Mouse (Mus musculus): ENCODE measurements around the gene Dhdh. TPM values are rescaled to one million over a fixed set of nuclear protein-coding genes. Genes with fewer than 3 reads are reported as not detected.
"Not testable (repeated sequence)": the region's sequence is repeated elsewhere in the genome, so short reads cannot be mapped to it uniquely, and the experiment has no call there.

Dhdh gene
- polyA plus RNA-seq, 1 experiment from 2014 or later, result 2.9 TPM

DNA sequence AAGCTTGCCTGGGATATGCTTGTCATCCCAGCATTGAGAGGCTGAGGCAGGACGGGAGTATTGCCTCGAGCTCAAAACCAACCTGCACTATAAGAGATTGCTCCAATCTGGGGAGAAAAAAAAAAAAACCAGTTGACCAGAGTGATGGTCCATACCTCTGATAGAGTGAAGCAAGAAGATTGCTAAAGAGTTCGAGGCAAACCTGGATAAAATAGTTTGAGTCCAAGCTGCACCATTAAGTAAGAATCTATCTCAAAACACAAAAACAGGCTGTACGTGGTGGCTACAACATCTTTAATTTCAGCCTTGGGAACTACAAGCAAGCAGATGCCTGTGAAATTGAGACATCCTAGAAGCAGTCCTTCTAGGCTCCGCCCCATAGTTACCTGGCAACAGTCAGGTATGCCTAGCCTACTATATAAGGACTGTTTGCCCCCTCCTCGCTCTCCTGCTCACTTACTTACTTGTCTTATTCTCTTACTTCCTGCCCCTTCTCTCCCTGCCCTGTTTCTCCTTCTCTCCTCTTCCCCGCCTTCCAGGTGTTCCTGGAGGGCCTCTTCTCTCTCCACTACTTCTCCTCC is 21.4 kb downstream of the Dhdh start:
- Histone ChIP-seq H3K27me3 (ENCODE audit: control insufficient read depth, insufficient read depth, low read length) (no peaks in the 10 kb centered on the region), H3K27ac (ENCODE audit: low read depth, low read length) (no peak overlapping the region), H3K4me3 (ENCODE audit: low read depth, low read length) (peak overlapping the region; percentile 93), H3K4me2 (ENCODE audit: low read depth) (peak overlapping the region; percentile 93), H3K4me1 (ENCODE audit: control insufficient read depth, insufficient read depth, low read length) (peaks cover 9% of the 10 kb centered on the region), H3K9ac (ENCODE audit: low read length) (peak overlapping the region; percentile 19; the same call in 1 of the 2 replicates), H3K9me3 (ENCODE audit: control insufficient read depth, low read length) (no peaks in the 10 kb centered on the region), H3K36me3 (ENCODE audit: control insufficient read depth, insufficient read depth, low read length) (peaks cover 3% of the 10 kb centered on the region; the same call in 1 of the 2 replicates)
- DNase-seq (ENCODE audit: low spot score) (no peak), ATAC-seq (ENCODE audit: insufficient read depth, low FRiP score, low TSS enrichment) (peak; percentile 24; the same call in 1 of the 2 replicates)
- WGBS, result 39% methylated on average over 7 of the region's 7 CpGs

DNA sequence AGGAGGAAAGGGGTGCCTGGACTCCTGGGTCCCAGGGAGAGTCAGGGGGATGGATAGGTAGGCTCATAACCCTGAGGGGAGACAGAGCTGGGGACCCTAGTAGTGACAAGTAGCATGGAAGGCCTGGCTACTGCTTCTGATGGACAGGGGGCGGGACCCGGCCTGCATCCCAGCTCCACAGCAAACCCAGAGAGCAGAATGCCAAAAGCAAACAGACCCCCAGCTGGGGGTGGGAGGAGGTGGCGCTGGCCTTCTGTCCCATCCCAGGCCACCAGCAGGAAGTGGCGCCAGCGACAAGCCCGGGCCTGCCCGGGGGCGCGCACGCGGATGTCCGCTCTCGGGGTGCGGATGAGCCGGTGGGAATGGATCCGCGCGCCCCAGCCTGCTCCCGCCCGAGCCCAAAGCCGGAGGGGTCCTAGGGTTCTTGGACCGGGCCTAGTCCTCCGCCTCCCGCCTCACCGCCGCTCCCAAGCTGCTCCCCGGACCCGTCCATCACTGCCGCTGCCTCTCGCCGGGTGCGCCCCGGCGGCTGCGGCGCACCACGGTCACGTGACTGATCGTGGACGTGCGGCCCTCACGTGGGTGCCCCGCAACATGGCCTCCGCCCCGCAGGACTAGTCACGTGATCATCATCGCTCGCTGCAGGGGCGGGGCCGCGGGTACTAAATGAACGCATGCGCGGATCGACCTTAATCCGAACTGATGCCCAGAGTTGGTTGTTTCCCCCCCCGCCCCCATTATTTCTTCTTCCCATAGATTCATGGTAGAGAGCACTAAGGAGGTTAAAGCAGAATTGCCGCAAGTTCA is 22.1 kb downstream of the Dhdh start, which contains the start of gene Bax:
Gene Bax, minus strand, starts transcription at position 616 of the 807 bp plus-strand sequence.
- WGBS, result 0% methylated on average over 50 of the region's 58 CpGs
- DNase-seq (ENCODE audit: low spot score) (peak; percentile 96), ATAC-seq (ENCODE audit: insufficient read depth, low FRiP score, low TSS enrichment) (peak; percentile 65)
- H3K9me3 ChIP-seq (ENCODE audit: control insufficient read depth, low read length), result no peaks in the 10 kb centered on the region
- H3K27ac ChIP-seq (ENCODE audit: low read depth, low read length), result peak within 1 kb of the TSS; percentile 64
- H3K9ac ChIP-seq (ENCODE audit: low read length), result peak within 1 kb of the TSS; percentile 84
- H3K4me3 ChIP-seq (ENCODE audit: low read depth, low read length), result peak within 1 kb of the TSS; percentile 93
- H3K4me2 ChIP-seq (ENCODE audit: low read depth), result peak within 1 kb of the TSS; percentile 93
- peaks cover 9% of the 10 kb centered on the region for H3K4me1 ChIP-seq (ENCODE audit: control insufficient read depth, insufficient read depth, low read length)
- no peaks in the 10 kb centered on the region for H3K27me3 ChIP-seq (ENCODE audit: control insufficient read depth, insufficient read depth, low read length)
- H3K36me3 ChIP-seq (ENCODE audit: control insufficient read depth, insufficient read depth, low read length), result peaks cover 3% of the 10 kb centered on the region; the same call in 1 of the 2 replicates

DNA sequence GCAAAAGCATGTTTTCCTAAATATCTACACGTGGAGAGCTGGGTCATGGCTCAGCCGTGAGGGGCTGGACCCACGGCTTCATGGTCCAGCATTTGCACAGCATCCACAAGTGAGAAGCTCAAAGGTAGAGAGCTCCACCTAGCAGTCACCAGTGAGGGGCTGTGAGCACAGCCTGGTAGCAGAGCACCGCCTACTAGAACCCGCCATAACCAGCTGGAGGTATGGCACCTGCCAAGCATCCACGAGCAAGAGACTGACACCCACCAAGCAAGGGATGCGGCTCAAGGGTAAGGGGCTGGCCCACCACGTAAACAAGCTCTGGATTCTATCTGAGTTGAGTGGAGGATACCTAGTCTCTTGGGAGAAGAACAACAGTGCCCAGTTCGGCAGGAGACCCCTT is 23.1 kb downstream of the Dhdh start:
- 83% methylated on average over 9 of the region's 9 CpGs for WGBS
- DNase-seq (ENCODE audit: low spot score) (no peak), ATAC-seq (ENCODE audit: insufficient read depth, low FRiP score, low TSS enrichment) (no peak)
- Histone ChIP-seq H3K4me3 (ENCODE audit: low read depth, low read length) (peak overlapping the region; percentile 93), H3K27me3 (ENCODE audit: control insufficient read depth, insufficient read depth, low read length) (no peaks in the 10 kb centered on the region), H3K9ac (ENCODE audit: low read length) (peak overlapping the region; percentile 84; the same call in 1 of the 2 replicates), H3K27ac (ENCODE audit: low read depth, low read length) (no peak overlapping the region), H3K9me3 (ENCODE audit: control insufficient read depth, low read length) (no peaks in the 10 kb centered on the region), H3K4me1 (ENCODE audit: control insufficient read depth, insufficient read depth, low read length) (peaks cover 14% of the 10 kb centered on the region), H3K4me2 (ENCODE audit: low read depth) (peak overlapping the region; percentile 93), H3K36me3 (ENCODE audit: control insufficient read depth, insufficient read depth, low read length) (peaks cover 3% of the 10 kb centered on the region; the same call in 1 of the 2 replicates)

DNA sequence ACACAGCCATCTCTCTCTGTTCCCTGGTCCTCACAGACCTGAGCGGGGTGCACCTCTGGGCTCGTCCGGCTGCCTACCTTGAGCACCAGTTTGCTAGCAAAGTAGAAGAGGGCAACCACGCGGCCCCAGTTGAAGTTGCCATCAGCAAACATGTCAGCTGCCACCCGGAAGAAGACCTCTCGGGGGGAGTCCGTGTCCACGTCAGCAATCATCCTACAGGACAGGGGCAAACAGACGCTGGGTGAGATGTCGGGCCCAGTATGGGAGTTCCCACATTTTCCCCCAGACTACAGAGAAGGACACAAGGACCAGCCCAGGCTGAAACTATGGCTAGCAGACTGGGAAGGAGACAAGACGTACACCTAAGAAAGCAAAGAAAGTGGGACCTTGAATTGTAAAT is 23.5 kb downstream of the Dhdh start:
- Histone ChIP-seq H3K4me1 (ENCODE audit: control insufficient read depth, insufficient read depth, low read length) (peaks cover 17% of the 10 kb centered on the region), H3K4me3 (ENCODE audit: low read depth, low read length) (no peak overlapping the region), H3K27ac (ENCODE audit: low read depth, low read length) (no peak overlapping the region)

DNA sequence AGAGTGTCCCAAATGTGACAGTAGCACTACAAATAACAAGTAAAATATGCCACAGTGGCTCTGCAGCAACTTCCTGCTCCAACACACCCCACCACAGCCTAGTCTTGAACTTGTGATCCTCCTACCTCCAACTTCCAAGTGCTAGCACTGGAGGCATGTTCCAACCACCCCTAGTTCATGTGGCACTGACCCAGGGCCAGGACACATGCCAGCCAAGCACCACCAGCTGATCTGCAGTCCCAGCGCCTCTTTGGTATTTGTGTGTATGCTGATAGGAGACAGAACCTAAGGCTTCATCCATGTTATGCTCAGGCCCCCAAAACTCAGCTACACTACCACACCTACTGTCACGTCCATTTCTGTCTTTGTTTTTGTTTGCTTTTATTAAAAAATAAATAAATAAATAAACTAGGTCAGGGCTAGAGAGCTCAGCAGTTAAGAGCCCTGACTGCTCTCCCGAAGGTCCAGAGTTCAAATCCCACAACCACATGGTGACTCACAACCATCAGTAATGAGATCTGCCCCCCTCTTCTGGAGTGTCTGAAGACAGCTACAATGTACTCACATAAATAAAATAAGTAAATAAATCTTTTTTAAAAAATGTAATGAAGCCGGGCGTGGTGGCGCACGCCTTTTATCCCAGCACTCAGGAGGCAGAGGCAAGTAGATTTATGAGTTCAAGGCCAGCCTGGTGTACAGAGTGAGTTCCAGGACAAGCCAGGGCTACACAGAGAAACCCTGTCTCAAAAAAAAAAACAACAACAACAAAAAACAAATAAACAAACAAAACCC is 24.4 kb downstream of the Dhdh start:
- 92% methylated on average over 7 of the region's 7 CpGs for WGBS
- DNase-seq (ENCODE audit: low spot score), result no peak
- no peak overlapping the region for H3K4me3 ChIP-seq (ENCODE audit: low read depth, low read length)
- H3K4me2 ChIP-seq (ENCODE audit: low read depth), result no peak overlapping the region
- peaks cover 3% of the 10 kb centered on the region; the same call in 1 of the 2 replicates for H3K36me3 ChIP-seq (ENCODE audit: control insufficient read depth, insufficient read depth, low read length)
- H3K27me3 ChIP-seq (ENCODE audit: control insufficient read depth, insufficient read depth, low read length), result no peaks in the 10 kb centered on the region
- H3K9ac ChIP-seq (ENCODE audit: low read length), result no peak overlapping the region
- ATAC-seq (ENCODE audit: insufficient read depth, low FRiP score, low TSS enrichment), result no peak
- no peak overlapping the region for H3K27ac ChIP-seq (ENCODE audit: low read depth, low read length)
- peaks cover 17% of the 10 kb centered on the region for H3K4me1 ChIP-seq (ENCODE audit: control insufficient read depth, insufficient read depth, low read length)
- no peaks in the 10 kb centered on the region for H3K9me3 ChIP-seq (ENCODE audit: control insufficient read depth, low read length)

More for the DNA sequence above, 23.5 kb downstream of the Dhdh start:
- Histone ChIP-seq H3K36me3 (ENCODE audit: control insufficient read depth, insufficient read depth, low read length) (peaks cover 3% of the 10 kb centered on the region; the same call in 1 of the 2 replicates), H3K9ac (ENCODE audit: low read length) (no peak overlapping the region), H3K27me3 (ENCODE audit: control insufficient read depth, insufficient read depth, low read length) (no peaks in the 10 kb centered on the region), H3K9me3 (ENCODE audit: control insufficient read depth, low read length) (no peaks in the 10 kb centered on the region), H3K4me2 (ENCODE audit: low read depth) (no peak overlapping the region)
- ATAC-seq (ENCODE audit: insufficient read depth, low FRiP score, low TSS enrichment) (no peak), DNase-seq (ENCODE audit: low spot score) (no peak)
- WGBS, result 93% methylated on average over 12 of the region's 12 CpGs

DNA sequence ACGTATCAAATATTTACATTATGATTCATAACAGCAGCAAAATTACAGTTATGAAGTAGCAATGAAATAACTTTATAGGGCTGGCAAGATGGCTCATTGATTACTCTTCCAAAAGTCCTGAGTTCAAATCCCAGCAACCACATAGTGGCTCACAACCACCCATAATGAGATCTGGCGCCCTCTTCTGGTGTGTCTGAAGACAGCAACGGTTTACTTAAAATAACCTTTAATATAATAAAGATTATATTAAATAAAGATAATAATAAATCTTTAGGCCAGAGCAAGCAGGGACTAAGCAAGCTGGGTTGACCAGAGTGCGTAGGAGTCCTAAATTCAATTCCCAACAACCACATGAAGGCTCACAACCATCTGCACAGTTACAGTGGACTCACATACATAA is 25.7 kb downstream of the Dhdh start:
- not testable (repeated sequence) for H3K9ac ChIP-seq (ENCODE audit: low read length); H3K27me3 ChIP-seq (ENCODE audit: control insufficient read depth, insufficient read depth, low read length); H3K36me3 ChIP-seq (ENCODE audit: control insufficient read depth, insufficient read depth, low read length); H3K4me2 ChIP-seq (ENCODE audit: low read depth); ATAC-seq (ENCODE audit: insufficient read depth, low FRiP score, low TSS enrichment); H3K9me3 ChIP-seq (ENCODE audit: control insufficient read depth, low read length); DNase-seq (ENCODE audit: low spot score); H3K4me3 ChIP-seq (ENCODE audit: low read depth, low read length); H3K27ac ChIP-seq (ENCODE audit: low read depth, low read length)
- peaks cover 21% of the 10 kb centered on the region for H3K4me1 ChIP-seq (ENCODE audit: control insufficient read depth, insufficient read depth, low read length)
- WGBS, result 80% methylated on average over 4 of the region's 4 CpGs

DNA sequence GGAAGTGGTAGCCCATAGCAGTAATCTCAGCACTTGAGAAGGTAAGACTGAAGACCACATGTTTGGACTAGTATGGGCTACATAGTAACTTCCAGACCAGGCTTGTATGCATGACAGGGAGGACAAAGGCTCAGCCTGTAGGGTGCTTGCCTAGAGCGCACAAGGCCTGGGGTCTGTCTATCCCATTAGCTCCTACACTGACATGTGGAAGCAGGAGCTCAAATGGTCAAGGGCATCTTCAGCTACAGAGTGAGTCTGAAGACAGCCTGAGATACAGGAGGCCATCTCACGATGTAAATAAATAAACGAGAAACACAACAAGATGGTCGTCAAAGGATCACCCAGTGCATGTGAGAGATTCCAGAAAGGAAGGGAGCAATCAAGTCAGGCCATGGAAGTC is 26.3 kb downstream of the Dhdh start:
- ATAC-seq (ENCODE audit: insufficient read depth, low FRiP score, low TSS enrichment) (no peak), DNase-seq (ENCODE audit: low spot score) (no peak)
- Histone ChIP-seq H3K36me3 (ENCODE audit: control insufficient read depth, insufficient read depth, low read length) (peaks cover 8% of the 10 kb centered on the region), H3K9me3 (ENCODE audit: control insufficient read depth, low read length) (no peaks in the 10 kb centered on the region), H3K4me1 (ENCODE audit: control insufficient read depth, insufficient read depth, low read length) (peaks cover 27% of the 10 kb centered on the region), H3K4me3 (ENCODE audit: low read depth, low read length) (no peak overlapping the region), H3K27me3 (ENCODE audit: control insufficient read depth, insufficient read depth, low read length) (no peaks in the 10 kb centered on the region), H3K27ac (ENCODE audit: low read depth, low read length) (no peak overlapping the region), H3K9ac (ENCODE audit: low read length) (no peak overlapping the region), H3K4me2 (ENCODE audit: low read depth) (no peak overlapping the region)
- WGBS, result 92% methylated on average over 4 of the region's 4 CpGs

DNA sequence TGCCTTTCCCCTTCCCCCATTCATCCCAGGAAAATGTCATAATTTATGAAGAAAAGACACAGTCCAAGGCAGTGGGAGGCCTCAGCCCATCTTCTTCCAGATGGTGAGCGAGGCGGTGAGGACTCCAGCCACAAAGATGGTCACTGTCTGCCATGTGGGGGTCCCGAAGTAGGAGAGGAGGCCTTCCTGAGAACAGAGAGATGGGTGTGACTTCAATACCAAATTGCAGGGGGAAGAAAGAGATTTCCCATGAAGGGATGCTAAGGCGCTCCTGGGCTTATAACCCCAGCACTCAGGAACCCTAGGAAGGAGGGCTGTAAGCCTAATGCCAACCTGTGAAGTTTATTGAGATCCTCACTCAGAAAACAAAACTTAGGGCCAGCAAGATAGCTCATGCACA is 26.8 kb downstream of the Dhdh start:
- no peak overlapping the region for H3K9ac ChIP-seq (ENCODE audit: low read length)
- peaks cover 31% of the 10 kb centered on the region for H3K4me1 ChIP-seq (ENCODE audit: control insufficient read depth, insufficient read depth, low read length)
- H3K4me3 ChIP-seq (ENCODE audit: low read depth, low read length), result no peak overlapping the region
- no peak for DNase-seq (ENCODE audit: low spot score)
- no peak overlapping the region for H3K4me2 ChIP-seq (ENCODE audit: low read depth)
- H3K27ac ChIP-seq (ENCODE audit: low read depth, low read length), result no peak overlapping the region; the same call in 1 of the 2 replicates
- H3K9me3 ChIP-seq (ENCODE audit: control insufficient read depth, low read length), result no peaks in the 10 kb centered on the region
- no peak for ATAC-seq (ENCODE audit: insufficient read depth, low FRiP score, low TSS enrichment)
- WGBS, result 67% methylated on average over 4 of the region's 4 CpGs
- peaks cover 10% of the 10 kb centered on the region for H3K36me3 ChIP-seq (ENCODE audit: control insufficient read depth, insufficient read depth, low read length)
- no peaks in the 10 kb centered on the region for H3K27me3 ChIP-seq (ENCODE audit: control insufficient read depth, insufficient read depth, low read length)

Data from neural tube, embryonic 11.5 days (tissue).